Mouse (Mus musculus): ENCODE data around the gene Apoc2. TPM values are rescaled to one million over a fixed set of nuclear protein-coding genes. Genes with fewer than 3 reads are reported as not detected.
"Not testable (repeated sequence)": the region's sequence is repeated elsewhere in the genome, so short reads cannot be mapped to it uniquely, and the experiment has no call there.

The Apoc2 gene
- total RNA-seq, 2 experiments from 2014 or later, result not detected

DNA sequence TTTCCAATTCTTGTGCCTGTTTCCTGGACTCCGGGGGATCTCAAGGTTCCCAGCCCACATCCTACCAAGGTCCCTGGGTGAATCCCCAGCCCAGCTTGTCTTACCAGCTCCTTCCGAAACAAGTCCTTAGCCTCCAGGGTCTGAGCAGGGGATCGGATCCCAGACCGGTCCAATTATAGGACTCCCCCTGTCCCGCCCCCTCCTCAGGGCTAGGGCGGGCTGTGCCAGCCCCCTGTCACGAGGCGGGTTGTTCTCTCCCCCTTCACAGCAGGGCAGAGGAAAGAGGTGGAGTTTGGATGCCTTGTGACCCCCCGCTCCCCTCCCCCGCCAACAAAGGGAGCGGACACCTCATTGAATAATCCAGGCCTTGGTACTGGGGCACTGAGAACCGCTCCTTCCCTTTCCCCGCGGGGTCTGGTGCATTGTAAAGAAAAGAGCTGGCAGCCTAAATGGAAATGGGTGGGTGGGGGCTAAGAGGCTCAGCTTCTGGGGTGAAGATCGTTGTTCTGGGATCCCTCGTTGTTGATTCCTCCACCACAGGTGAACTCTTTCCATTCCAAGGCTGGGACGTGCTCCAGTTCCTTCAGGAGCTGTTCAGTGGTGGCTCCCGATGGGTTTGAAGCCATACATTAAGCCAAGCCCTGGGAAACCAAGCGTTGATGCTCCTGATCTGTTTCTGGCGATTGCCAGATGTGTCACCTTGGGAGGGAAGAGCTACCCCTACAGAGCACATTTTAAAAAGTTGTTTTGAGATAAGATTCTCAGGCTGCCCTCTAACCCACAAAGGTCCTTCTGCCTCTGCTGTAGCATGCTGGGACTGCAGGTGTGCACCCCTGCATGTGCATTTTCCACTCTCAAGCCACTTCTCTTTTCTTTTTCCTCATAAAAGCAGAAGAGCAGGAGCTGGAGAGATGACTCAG is 21.4 kb upstream of the Apoc2 start, which contains the start of gene Apoe:
Gene Apoe, minus strand, starts transcription at position 282 of the 920 bp plus-strand sequence.
- DNase-seq, result peak; percentile 68

DNA sequence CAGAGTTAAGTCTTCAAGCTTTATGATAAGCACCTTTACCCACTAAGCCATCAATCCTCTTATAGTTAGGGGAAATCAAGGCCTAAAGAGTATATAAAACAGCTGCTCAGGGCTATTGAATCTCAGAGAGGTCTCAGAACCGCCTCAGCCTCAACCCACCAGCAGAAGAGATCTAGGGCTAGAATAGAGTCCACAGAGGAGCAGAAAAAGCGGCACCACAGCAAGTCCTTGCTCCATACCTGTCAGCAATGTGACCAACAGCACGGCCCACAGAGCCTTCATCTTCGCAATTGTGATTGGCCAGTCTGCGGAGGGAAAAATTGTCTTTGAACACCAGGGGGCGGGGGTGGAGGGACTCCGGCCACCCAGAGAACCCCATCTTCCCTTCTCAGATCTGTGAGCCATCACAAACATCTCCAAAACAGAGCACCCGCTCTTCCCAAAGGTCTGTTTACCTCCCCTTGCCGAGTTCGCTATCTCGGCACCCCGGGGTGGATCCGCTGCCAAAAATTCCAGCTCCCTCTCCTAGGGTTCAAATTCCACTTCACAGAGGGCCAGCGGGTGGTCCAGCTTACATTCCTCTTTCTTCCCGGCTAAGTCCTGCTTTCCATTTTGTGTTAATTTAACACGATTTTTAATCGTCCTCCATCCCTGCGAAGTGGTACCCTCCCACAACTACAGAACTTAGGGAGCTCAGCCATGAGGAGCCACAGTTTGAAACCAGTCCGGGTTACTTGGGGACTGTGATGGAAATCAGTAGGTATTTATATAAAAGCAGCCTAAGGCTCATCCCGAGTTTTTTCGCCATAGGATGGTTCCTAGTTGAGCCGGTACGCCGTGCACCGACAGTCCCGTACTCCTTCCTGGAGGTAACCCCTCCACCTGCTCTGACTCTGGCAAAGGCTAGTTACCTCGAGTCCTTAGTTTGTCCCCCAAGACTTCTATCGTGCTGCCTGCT is 20.5 kb upstream of the Apoc2 start:
- DNase-seq, result no peak

DNA sequence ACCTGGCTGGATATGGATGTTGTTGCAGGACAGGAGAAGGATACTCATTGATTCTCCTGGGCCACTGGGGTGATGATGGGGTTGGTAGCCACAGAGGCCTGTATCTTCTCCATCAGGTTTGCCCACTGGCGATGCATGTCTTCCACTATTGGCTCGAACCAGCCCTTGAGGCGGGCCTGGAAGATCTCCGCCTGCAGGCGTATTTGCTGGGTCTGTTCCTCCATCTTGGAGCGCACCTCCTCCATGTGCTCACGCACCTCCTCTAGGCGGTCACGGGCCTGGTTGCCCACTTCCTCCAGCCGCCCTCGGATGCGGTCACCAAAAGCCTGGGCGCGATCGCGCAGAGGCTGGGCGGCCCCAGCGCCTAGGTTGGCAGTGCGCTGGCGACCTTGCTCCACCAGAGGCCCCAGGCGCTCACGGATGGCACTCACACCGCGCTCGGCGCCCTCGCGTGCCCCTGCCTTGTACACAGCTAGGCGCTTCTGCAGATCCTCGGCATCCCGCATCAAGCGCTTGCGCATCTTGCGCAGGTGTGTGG is 18.7 kb upstream of the Apoc2 start:
- DNase-seq, result no peak

DNA sequence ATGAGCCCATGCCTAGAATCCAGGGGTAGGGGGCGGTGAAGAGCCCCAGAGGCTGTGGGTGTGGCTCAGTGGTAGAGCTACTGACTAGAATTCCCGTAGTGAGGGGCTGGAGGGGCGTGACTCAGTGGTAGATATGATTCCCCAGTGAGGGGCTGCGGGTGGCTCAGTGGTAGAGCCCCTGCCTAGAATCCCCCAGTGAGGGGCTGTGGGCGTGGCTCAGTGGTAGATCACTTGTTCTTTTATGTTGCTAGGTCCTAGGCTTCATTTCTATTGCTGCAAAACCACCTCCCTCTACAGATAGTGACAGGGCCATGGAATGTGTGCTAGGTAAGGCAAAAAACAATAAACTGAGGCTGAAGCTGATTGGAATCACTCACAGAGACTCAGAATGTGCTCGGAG is 18.1 kb upstream of the Apoc2 start:
- DNase-seq, result no peak

DNA sequence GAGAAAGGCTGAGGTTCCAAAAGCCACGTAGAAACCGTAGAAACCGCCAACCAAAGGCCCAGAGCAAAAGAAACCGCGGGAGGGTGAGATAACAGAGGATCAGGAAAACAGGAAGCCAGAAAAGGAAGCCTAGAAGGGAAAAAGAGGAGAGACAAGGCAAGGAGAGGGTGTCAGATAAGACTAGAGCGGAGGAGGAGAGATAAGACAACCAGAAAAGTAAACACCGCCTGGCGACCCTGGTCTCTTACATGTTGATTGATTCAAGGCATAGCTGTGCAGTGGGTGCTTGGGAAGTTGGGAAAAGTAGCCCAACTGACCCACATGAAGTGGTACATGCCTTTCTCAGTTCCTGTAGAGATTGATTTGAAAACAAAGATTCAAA is 17.5 kb upstream of the Apoc2 start:
- DNase-seq, result no peak

DNA sequence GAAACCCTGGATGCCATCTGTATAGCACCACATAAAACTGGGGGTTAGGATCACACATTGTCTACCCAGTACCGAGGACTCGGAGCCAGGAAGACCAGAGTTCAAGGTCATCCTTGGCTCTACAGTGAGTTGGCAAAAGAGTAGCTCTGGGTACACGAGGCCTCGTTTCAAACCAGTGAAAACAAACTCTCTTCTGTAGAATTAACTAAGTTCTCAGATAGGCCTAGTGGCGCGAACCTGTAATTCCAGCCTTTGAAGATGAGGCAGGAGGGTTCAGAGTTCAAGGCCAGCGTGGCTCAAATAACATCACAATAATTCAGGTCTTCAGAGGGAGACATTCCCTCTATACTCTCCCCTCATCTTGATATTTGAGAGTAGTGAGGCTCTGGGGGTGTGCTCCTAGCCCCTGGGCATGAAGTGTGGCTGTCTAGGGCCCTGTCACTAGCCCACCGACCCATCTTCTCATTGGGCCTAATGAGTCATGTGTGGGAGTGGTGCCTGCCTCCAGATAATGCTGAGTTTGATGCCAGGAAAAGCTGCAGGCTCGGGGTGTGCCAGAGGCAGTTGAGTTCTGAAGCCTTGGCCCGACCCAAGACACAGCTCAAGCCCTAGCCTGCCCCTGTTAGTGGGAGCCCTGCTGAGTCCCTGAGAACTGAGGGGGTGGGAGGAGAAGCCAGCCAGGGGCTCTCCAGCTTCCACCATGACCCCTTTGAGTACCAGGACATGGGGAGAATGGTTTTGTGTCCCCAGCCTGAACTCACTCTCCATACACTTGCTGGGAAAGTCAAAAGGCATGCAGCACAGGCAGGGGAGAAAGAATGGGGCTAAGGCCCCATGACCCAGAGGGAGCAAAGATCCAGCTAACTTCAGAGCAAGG is 16.8 kb upstream of the Apoc2 start:
- no peak for DNase-seq

DNA sequence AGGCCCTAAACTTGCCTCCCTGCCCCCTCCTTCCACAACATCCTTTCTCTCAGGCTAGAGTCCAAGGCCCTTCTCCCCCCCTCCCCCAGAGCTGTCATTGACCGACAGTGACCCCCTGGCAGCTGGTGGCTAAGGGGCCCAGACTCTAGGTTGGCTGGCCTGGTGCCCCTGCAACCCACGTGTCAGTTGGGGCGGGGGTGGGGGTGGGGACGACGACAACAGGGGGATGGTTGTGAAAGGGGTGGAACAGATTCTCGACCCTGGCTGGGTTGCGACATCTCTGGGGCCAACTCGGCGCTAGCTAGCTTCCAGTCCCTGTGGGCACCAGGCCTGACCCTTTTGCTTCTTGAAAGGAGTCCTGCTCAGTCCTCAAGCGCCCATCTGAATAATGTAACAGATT is 15.7 kb upstream of the Apoc2 start:
- DNase-seq, result peak; percentile 56

DNA sequence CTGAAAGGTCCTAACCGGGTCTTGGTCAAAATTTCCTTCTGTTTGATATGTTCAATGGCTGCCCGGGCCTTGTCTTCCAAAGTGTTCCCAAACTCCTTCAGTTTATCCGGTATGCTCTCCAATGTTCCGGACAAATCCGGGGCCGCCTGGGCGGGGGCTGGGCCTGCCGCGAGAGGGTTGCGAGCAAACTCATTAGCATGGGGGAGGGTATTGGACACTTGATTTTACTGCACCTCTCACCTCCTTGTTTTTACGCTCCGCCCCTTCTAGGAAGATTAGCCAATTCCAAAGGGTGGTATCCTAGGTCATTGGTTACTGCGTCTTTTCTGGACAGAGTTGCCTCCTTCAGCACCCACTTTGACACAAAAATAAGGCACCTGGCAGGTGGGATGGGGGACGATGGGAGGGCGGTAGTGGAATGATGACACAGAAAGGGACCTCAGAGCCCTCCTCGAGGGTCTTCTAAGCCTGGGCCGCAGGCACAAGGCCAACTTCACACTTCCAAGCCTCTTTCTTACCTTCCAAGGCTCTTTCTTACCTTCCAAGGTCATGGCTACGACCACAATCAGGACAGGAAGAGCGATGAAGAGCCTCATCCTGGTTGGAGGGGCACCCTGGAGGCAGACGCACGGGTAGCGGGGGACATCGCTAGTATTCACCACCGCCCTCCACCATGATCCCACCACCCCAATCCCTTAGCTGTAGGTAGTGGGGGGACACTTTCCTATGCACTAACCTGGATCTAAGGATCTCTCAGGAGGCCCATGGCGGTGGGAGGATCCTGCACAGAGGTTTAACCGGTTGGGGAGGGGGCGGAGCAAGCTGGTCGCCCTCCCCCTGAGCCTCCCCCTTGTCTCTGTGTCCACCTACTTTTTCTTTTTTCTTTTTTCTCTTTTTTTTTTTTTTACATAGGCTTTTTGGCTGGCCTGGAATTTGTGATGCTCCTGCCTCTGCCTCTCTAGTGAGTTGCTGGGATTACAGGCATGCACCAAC is 14.4 kb upstream of the Apoc2 start, which contains the start of gene Apoc1:
Gene Apoc1, minus strand, starts transcription at position 788 of the 993 bp plus-strand sequence.
- no peak for DNase-seq

DNA sequence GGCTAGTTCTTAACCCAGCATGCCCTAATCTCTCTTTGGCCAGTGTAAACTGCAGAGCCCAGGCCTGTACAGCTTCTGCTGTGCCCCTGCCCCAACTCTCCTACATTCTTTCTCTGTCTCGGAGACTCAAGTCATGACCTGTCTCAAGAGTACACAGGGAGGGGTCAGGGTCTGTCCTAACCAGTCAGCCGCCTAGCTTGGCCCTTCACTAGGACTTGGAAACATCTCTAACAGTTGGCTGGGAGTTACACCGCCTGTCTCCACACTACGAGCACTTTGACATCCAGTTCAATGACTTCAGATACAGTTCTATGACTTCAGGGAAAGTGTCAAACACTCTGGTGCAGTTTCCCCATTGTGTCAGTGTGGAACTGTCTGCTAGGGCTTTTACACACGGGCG is 13.7 kb upstream of the Apoc2 start:
- no peak for DNase-seq

DNA sequence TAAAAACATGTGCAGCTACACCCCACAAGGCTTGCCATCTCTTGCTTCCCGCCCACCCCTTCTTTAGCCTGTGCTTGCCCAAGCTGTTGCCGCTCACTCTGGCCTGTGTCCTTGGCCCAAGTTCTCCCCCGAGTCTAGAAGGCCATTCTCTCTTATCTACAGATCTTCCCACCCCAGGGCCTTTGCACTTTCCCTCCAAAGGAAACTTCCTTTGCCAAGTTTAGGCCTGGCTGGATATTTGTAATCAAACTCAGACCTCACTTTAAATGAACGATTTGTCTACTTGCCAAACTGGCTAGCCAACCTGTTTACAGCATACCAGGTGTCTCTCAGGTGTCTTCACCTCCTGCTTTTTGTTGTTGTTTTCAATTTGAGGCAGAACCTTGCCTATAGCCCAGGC is 13.1 kb upstream of the Apoc2 start:
- DNase-seq, result no peak

DNA sequence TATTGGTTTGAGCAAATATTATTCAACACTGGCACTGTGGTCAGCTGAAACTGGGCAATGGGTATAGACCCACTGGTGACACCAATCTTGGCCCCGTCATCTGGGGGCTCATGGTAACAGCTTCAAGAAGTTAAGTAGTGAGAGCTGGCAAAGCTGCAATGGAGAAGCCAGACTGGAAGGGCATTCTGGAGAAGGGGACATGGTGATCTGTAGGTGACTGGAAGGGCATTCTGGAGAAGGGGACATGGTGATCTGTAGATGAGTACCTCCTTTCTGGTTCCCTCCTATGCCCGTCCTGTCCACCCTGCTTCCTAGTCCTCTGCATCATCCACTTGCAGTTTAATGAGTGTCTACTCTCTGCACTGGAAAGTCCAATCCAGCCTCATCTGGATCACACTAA is 10.9 kb upstream of the Apoc2 start:
- DNase-seq, result no peak

DNA sequence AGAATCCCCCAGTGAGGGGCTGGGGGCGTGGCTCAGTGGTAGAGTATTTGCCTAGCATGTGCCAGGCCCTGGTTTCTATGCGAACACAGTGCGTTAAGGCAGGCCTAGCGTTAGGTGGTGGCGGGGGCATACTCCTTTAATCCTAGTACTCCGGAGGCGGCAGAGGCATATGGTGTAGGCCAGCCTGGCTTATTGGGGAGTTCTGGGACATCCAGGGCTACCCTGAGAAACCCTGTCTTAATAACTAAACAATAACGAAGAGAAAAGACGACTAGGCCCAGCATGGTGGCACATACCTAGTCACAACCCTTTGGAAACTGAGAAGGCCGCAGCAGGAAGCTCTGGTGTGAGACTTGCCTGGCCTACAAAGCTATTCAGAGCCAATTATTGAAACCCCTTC is 10.4 kb upstream of the Apoc2 start:
- DNase-seq, result no peak

DNA sequence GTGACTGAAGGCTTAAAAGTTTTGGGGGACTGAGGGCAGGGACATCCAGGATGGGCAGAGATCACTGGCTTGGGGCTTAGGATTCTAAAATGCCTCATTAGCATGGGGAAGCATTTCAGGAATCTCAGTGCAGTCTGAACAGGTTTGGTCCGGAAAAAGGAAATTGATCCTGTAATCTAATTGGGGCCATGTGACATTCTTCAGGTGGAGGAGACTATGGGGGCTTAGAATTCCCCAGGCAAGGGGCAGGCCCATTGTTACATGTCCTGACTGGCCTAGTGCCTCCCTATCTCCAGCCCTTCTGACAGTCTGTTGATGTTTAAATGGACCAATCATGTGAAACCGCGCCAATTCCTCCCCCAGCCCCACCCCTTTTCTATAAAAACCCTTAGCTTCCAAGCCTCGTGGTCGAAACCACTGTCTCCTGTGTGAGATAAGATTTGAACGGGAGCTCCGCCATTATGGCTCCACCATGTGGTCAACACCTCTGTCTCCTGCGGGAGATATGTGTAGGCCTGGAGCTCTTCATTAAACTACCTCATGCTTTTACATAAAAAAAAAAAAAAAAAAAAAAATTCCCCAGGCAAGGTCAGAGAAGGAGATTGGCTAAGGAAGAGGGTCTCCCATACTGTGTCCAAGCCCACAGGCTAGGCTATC is 9.3 kb upstream of the Apoc2 start:
- DNase-seq, result not testable (repeated sequence)

DNA sequence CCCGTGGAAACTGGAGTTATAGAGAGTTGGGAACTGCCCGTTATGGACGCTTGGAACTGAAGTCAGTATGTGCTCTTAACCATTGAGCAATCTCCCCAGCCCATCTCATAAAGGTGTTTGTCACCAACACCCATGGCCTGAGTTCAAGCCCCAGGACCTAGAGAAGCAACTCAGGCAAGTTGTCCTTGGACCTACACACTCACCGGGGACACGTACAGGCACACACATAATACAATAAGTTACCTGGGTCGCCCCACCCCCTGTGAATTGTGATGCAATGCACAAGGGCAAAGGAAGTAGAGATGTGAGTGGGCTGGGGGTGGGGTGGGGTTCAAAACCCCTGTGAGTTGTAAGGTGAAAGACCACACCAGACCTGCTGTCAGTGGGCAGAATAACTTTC is 8.8 kb upstream of the Apoc2 start:
- DNase-seq, result no peak

DNA sequence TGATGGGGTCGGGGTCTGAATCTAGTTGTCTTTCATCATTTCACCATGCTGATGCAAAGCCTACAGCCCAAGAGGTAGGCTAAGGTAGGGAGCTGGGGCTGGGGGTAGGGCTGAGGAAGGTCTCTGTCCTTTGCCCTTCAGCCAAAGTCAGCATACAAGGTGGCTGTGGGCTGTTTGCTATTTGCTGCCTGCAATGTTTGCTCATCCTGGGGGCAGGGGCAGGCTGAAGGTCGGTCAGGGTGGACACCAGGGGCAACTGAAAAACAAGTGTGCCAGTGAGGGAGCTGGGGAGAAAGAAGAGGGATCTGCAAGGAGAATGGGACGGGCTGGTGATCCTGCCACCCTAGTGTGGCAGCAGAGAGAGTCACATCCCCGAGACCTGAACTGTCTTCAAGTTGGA is 7.6 kb upstream of the Apoc2 start:
- DNase-seq, result no peak

DNA sequence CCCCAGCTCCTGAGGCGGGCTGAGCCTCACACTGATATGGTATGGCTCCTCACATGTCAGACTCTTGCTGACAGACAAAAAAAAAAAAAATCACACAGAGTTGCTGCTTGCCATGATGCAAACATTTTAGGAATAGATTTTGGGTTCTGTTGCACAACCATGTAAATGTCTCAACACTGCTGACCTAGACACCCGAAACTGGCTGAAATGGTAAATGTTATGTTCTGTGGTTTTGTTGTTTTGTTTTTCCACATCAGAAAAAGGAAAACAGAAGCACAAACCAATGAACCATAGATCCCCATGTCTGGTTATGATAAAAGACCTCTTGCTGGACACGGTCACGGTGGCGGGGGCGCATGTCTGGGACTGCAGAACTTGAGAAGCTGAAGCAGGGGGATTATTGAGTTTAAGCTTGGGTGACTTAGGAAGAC is 6.0 kb upstream of the Apoc2 start:
- DNase-seq, result no peak

DNA sequence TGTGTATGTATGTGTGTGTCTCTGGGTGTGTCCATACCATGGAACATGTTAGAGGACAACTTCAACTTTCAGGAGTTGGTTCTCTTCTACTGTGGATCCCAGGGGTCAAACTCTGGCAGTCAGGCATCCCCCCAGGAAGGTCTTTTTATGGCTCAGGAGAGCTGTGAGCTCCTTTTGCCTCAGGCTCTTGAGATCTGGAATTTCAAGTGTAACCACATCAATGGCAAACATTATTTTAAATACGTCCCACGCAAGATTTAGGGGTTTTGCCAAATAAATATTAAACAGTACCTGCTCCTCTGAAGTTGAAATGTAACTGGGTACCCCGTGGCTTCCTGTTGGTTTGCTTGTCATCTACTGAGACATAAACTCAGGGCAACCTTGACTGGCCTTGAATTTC is 5.2 kb upstream of the Apoc2 start:
- no peak for DNase-seq

DNA sequence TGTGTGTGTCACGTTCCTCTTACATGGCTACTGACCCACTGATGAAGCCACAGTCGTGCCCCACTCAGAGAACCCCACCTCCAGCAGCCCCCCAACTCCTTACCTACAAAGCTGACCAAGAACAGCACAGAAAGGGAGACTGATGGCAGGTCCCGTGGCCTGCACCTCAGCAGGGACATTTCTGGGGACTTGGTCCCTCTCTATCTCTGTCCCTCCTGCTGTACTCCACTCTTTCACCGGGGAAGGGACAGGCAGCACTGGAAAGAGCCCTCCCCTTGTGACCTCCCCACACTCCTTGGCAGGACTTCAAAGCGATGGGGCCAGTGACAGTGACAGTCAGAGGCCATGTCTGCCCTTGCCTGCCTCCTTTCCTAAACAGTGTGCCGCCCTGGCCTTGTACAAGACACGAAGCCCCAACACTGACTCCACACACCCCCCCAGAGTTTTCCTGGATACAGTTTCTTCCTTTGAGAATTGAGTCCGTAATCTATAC is 3.5 kb upstream of the Apoc2 start, which contains the start of the genes Gm44805 and Apoc4:
Gene Gm44805, minus strand, starts transcription at position 222 of the 493 bp plus-strand sequence.
Gene Apoc4, minus strand, starts transcription at position 278 of the 493 bp plus-strand sequence.
- DNase-seq, result no peak

DNA sequence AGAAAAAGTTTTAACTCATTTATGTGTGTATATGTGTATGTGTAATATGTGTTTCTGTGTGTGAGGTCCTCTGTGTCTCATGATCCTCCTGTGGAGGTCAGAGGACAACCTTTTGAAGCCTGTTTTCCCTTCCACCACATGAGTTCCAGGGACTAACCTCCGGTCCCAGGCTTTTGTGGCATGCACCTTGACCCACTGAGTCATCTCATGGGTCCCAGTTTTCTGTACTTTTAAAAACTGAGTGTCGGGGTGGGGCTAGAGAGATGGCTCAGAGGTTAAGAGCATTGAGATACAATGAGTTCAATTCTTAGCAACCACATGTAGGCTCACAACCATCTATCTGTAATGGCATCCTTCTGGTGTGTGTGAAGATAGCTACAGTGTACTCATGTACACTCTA is 3.0 kb upstream of the Apoc2 start:
- no peak for DNase-seq

Data from gastrocnemius, postnatal 25 days (tissue).